Mouse (Mus musculus) stomach, postnatal 0 days (tissue): Measurements from ENCODE around the gene Synpr.

Source experiments
- CTCF ChIP-seq: IDR thresholded peaks from 2 replicates; pipeline ENCODE4 v1.5.1; 2016; ENCODE audit warnings: antibody characterized with exemption, low read depth, mild to moderate bottlenecking, moderate library complexity
- EP300 ChIP-seq: optimal IDR thresholded peaks from 2 replicates; pipeline ENCODE3; 2016; ENCODE audit warnings: antibody characterized with exemption

- TF ChIP-seq EP300 (no peak), CTCF (no peak)
Measured at GRCm38 (mm10) chr14:13453461-13454204, 169.1 kb downstream of the Synpr start.
